Mouse (Mus musculus) cortical plate, adult 2 months (tissue): ENCODE measurements around the gene Aifm3.

Experiments
- CTCF ChIP-seq: fragments of 200-500 bp; IDR thresholded peaks from 2 replicates; pipeline ENCODE4 v1.5.1; 2011; ENCODE audit warnings: mild to moderate bottlenecking, control low read depth, low read length; ENCODE audit not compliant: insufficient read depth; ENCODE audit errors: extremely low read depth
- POLR2A ChIP-seq: fragments of 200-500 bp; IDR thresholded peaks from 2 replicates; pipeline ENCODE4 v1.6.1; 2011; ENCODE audit warnings: mild to moderate bottlenecking, low read length, control low read depth; ENCODE audit not compliant: insufficient read depth; ENCODE audit errors: extremely low read depth

DNA sequence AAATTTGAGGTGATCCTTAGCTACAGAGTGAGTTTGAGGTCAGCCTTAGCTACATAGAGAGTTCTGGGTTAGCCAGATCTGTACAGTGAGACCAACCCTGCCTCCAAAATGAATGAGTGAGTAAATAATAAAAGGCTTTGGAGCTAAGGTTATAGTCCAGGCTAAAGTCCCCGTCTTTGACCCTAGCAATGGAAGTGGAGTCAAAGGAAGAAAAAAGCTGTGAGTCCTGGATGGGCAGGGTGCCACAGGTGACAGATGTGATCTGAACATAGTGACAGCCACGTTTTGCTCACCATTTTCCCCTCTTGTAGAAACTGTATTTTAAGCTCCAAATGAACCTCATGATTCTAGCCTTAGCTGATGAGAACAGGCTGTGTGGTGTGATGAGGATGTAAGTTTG, 29.5 kb downstream of the Aifm3 start:
- no peak for TF ChIP-seq CTCF
- no peak for TF ChIP-seq POLR2A
